Mouse (Mus musculus): ENCODE results near the gene Aqp5. TPM values are rescaled to one million over a fixed set of nuclear protein-coding genes. Genes with fewer than 3 reads are reported as not detected.
A peak's percentile ranks its signal among the peaks of the same experiment; 100 is the strongest.

Gene Aqp5
- polyA plus RNA-seq, 1 experiment from 2014 or later = 0.36 TPM

DNA sequence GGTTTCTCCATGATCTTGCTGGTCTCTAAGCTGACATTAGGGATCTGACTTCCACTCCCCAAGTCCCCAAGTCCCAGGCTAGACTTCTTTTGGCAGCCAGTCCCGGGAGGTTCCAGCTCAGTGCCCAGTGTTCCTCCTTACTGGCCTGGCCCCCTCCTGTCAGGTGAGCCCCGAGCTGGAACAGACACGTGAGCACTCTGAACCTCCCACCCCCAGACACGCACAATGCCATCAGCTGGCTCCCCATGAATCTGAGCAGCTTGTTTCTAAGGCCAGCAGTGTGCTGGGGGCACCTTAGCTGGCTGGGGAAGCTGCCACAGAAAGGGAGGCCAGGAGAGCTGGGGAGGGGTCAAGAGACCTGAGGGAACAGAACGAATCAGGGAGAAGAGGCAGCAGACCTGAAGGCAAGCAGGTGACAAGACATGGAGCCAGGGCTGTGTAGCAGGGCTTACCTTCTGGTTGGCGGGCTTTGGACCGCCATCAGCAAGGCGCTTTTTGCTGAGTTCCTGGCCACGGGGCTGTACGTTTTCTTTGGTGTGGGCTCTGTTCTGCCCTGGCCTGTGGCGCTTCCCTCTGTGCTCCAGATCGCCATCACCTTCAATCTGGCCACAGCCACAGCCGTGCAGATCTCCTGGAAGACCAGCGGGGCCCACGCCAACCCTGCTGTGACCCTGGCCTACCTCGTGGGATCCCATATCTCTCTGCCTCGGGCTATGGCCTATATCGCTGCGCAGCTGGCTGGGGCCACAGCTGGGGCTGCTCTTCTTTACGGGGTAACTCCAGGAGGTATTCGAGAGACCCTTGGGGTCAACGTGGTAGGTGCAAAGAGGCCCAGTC is 10.6 kb downstream of the Aqp5 start, which contains the start of gene Aqp6:
Gene Aqp6, plus strand, starts transcription at position 415 of the 837 bp plus-strand sequence.
- H3K4me2 ChIP-seq (replicated peaks; ENCODE audit: low read depth, low read length) = peak within 1 kb of the TSS; percentile 15; the same call in 1 of the 2 replicates
- 0 out of 2 replicates have a peak within 1 kb of the TSS, but pooled peaks have one; percentile 19 for H3K9ac ChIP-seq (ENCODE audit: low read depth, low read length)
- H3K4me1 ChIP-seq (replicated peaks; ENCODE audit: control insufficient read depth, insufficient read depth, low read length) = peaks cover 15% of the 10 kb centered on the region
- DNase-seq (ENCODE audit: low spot score) = peak; percentile 43
- 0 out of 2 replicates have a peak, but pooled peaks cover 4% of the 10 kb centered on the region for H3K27me3 ChIP-seq (ENCODE audit: control insufficient read depth, insufficient read depth, low read length)
- no peaks in the 10 kb centered on the region for H3K36me3 ChIP-seq (ENCODE audit: control insufficient read depth, insufficient read depth, low read length)
- ATAC-seq (ENCODE audit: low FRiP score) = peak; percentile 28; the same call in 1 of the 2 replicates
- H3K9me3 ChIP-seq (ENCODE audit: control insufficient read depth, low read length) = no peaks in the 10 kb centered on the region
- H3K27ac ChIP-seq (ENCODE audit: low read depth, low read length) = peak within 1 kb of the TSS; percentile 71
- no peak within 1 kb of the TSS for H3K4me3 ChIP-seq (ENCODE audit: low read depth, low read length)
- 48% methylated on average over 22 of the region's 22 CpGs for WGBS

DNA sequence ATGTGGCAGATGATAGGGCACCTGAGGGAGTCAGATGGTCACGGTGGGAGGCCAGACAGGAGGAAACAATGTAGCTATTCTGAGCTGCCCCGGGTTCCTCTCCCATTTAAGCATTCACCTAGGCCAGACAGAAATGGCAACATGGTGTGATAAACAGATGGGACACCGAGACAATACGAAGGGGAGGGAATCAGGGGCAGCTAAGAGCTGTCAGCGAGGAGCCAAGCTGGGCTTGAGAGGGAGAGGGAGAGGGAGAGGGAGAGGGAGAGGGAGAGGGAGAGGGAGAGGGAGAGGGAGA is 11.2 kb downstream of the Aqp5 start:
- ATAC-seq (ENCODE audit: low FRiP score) = 0 out of 2 replicates have a peak, but pooled peaks have one; percentile 16
- DNase-seq (ENCODE audit: low spot score) = no peak
- Histone ChIP-seq H3K4me1 (replicated peaks; ENCODE audit: control insufficient read depth, insufficient read depth, low read length) (peaks cover 18% of the 10 kb centered on the region), H3K27ac (ENCODE audit: low read depth, low read length) (peak overlapping the region; percentile 65; the same call in 1 of the 2 replicates), H3K9me3 (ENCODE audit: control insufficient read depth, low read length) (no peaks in the 10 kb centered on the region), H3K4me3 (ENCODE audit: low read depth, low read length) (no peak overlapping the region), H3K36me3 (ENCODE audit: control insufficient read depth, insufficient read depth, low read length) (no peaks in the 10 kb centered on the region), H3K4me2 (replicated peaks; ENCODE audit: low read depth, low read length) (no peak overlapping the region), H3K27me3 (ENCODE audit: control insufficient read depth, insufficient read depth, low read length) (0 out of 2 replicates have a peak, but pooled peaks cover 4% of the 10 kb centered on the region), H3K9ac (ENCODE audit: low read depth, low read length) (no peak overlapping the region)
- WGBS = 14% methylated on average over 5 of the region's 5 CpGs

DNA sequence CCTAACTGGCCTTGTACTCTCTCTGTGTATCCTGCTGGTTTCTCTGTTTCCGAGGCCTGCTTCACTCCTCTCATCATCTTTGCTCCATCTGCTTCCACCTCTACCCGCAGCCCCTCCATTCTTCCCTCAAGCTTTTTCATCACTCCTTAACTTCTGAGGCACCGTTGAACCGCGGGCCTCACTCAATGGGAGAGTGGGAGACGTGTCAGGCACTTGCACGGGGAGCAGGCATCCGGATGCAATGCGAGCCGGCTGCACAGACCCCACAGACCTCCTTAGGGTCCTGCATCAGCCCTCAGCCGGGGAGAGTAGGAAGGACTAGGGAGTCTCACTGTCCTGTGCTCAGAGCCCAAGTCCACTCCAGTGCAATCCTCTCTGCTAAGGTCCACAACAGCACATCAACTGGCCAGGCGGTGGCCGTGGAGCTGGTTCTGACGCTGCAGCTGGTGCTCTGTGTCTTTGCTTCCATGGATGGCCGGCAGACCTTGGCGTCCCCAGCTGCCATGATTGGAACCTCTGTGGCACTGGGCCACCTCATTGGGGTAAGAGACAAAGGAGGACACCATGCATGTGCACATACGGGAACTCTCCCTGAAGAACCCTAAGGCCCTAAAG is 11.7 kb downstream of the Aqp5 start:
- DNase-seq (ENCODE audit: low spot score) (peak; percentile 15), ATAC-seq (ENCODE audit: low FRiP score) (no peak)
- H3K36me3 ChIP-seq (ENCODE audit: control insufficient read depth, insufficient read depth, low read length) = no peaks in the 10 kb centered on the region
- peaks cover 21% of the 10 kb centered on the region for H3K4me1 ChIP-seq (replicated peaks; ENCODE audit: control insufficient read depth, insufficient read depth, low read length)
- H3K27me3 ChIP-seq (ENCODE audit: control insufficient read depth, insufficient read depth, low read length) = 0 out of 2 replicates have a peak, but pooled peaks cover 4% of the 10 kb centered on the region
- no peak overlapping the region for H3K4me3 ChIP-seq (ENCODE audit: low read depth, low read length)
- 62% methylated on average over 17 of the region's 17 CpGs for WGBS
- H3K9ac ChIP-seq (ENCODE audit: low read depth, low read length) = no peak overlapping the region
- H3K27ac ChIP-seq (ENCODE audit: low read depth, low read length) = peak overlapping the region; percentile 63
- no peaks in the 10 kb centered on the region for H3K9me3 ChIP-seq (ENCODE audit: control insufficient read depth, low read length)
- no peak overlapping the region for H3K4me2 ChIP-seq (replicated peaks; ENCODE audit: low read depth, low read length)

DNA sequence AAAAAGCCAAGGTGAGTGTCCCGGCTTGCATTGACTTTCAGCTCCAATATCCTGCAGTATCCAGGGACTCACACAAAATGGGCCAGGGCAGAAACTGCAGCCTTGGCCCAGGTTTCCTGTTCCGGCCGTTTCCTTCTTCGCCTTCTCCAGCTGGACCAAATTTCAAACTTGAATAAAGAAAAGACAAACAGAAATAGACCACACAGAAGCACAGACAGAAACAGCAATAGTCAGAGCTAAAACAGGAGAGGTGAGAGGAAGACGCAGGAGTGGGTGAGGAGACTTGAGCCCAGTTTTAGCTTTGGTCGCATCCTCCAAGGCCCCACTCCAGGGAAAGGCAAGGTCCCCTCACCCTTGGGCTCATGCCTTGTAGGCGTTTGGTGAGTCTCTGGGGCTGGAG is 12.6 kb downstream of the Aqp5 start:
- no peak for ATAC-seq (ENCODE audit: low FRiP score)
- Histone ChIP-seq H3K27me3 (ENCODE audit: control insufficient read depth, insufficient read depth, low read length) (no peaks in the 10 kb centered on the region), H3K9ac (ENCODE audit: low read depth, low read length) (no peak overlapping the region), H3K27ac (ENCODE audit: low read depth, low read length) (no peak overlapping the region), H3K4me3 (ENCODE audit: low read depth, low read length) (no peak overlapping the region), H3K4me2 (replicated peaks; ENCODE audit: low read depth, low read length) (no peak overlapping the region), H3K4me1 (replicated peaks; ENCODE audit: control insufficient read depth, insufficient read depth, low read length) (peaks cover 21% of the 10 kb centered on the region), H3K9me3 (ENCODE audit: control insufficient read depth, low read length) (no peaks in the 10 kb centered on the region), H3K36me3 (ENCODE audit: control insufficient read depth, insufficient read depth, low read length) (no peaks in the 10 kb centered on the region)
- DNase-seq (ENCODE audit: low spot score) = no peak
- WGBS = 79% methylated on average over 7 of the region's 7 CpGs

DNA sequence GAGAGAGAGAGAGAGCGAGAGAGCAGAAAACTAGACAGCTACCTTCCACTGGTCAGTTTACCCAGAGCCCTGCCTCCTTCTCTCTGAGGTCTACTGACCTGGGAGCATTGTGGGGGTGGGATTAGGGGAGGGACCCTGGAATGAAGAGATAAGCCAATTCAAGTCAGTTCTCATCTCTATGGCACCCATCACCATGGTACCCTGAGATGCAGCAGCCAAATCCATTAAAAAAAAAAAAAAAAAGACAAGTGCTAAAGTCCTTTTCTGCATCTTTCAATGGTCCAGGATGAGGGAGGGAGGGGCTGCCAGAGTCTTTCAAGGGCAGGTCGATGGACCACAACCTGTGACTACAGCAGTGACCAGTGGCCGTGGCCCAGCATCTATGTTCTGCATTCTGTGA is 15.0 kb downstream of the Aqp5 start:
- H3K4me2 ChIP-seq (replicated peaks; ENCODE audit: low read depth, low read length) = no peak overlapping the region
- no peak overlapping the region for H3K4me3 ChIP-seq (ENCODE audit: low read depth, low read length)
- H3K9ac ChIP-seq (ENCODE audit: low read depth, low read length) = no peak overlapping the region
- ATAC-seq (ENCODE audit: low FRiP score) (no peak), DNase-seq (ENCODE audit: low spot score) (no peak)
- WGBS = 65% methylated on average over 3 of the region's 3 CpGs
- H3K9me3 ChIP-seq (ENCODE audit: control insufficient read depth, low read length) = no peaks in the 10 kb centered on the region
- peaks cover 15% of the 10 kb centered on the region for H3K4me1 ChIP-seq (replicated peaks; ENCODE audit: control insufficient read depth, insufficient read depth, low read length)
- H3K27me3 ChIP-seq (ENCODE audit: control insufficient read depth, insufficient read depth, low read length) = no peaks in the 10 kb centered on the region
- no peak overlapping the region for H3K27ac ChIP-seq (ENCODE audit: low read depth, low read length)
- H3K36me3 ChIP-seq (ENCODE audit: control insufficient read depth, insufficient read depth, low read length) = no peaks in the 10 kb centered on the region

DNA sequence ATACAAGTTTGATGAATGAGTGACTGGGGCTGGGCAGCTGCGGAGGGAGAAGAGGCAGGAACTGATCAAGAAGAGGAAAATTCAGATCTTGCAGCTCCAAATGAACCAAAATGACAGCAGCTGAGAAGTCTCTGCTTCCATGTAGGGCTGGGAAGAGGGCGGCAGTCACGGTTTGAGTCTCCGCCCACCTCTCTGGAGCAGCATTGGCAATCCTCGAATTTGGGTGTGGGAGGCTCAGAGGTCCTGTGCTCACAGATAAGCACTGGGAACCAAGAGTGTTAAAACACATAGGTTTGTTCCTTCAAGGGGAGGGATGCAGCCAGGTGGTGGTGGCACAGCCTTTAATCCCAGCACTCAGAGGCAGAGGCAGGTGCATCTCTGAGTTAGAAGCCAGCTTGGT is 15.9 kb downstream of the Aqp5 start:
- Histone ChIP-seq H3K27me3 (ENCODE audit: control insufficient read depth, insufficient read depth, low read length) (no peaks in the 10 kb centered on the region), H3K4me3 (ENCODE audit: low read depth, low read length) (no peak overlapping the region), H3K4me2 (replicated peaks; ENCODE audit: low read depth, low read length) (no peak overlapping the region), H3K4me1 (replicated peaks; ENCODE audit: control insufficient read depth, insufficient read depth, low read length) (peaks cover 20% of the 10 kb centered on the region), H3K9me3 (ENCODE audit: control insufficient read depth, low read length) (no peaks in the 10 kb centered on the region), H3K9ac (ENCODE audit: low read depth, low read length) (no peak overlapping the region), H3K36me3 (ENCODE audit: control insufficient read depth, insufficient read depth, low read length) (no peaks in the 10 kb centered on the region), H3K27ac (ENCODE audit: low read depth, low read length) (no peak overlapping the region)
- DNase-seq (ENCODE audit: low spot score) (peak; percentile 17), ATAC-seq (ENCODE audit: low FRiP score) (no peak)
- WGBS = 35% methylated on average over 5 of the region's 5 CpGs

DNA sequence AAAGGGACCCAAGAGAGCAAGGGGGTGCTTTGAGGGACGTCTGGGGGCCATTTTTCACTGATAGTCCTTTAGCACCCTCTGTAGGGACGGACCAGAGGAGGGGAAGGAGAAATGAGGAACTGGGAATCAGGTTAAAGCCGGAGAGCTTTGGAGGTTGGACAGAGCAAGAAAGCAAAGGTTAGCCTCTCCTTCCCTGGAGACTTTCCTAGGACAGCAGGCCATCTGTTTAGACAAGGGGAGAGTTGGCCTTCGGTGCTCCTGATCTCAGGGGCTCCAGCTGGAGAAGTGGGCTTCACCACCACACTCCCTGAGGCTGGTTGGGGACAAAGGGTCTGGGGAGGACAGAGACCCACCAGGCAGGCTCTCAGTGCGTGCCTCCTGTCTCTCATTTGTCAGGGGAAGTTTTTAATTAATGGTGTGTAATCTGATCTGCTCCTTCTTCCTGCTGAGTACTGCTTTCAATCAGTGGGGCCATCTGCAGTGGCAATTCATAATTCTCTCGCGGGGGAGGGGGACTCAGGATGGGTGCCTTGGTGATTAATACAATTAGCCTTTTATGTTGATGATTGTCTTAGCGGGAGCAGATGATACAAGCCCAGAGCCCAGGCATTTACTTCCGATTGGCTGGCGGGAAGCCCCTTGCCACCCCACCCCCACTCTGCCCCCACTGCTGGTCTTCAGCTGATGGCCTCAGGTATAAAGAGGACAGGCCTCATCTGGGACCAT is 17.0 kb downstream of the Aqp5 start:
- Histone ChIP-seq H3K4me2 (replicated peaks; ENCODE audit: low read depth, low read length) (no peak overlapping the region), H3K4me3 (ENCODE audit: low read depth, low read length) (no peak overlapping the region), H3K27ac (ENCODE audit: low read depth, low read length) (peak overlapping the region; percentile 74), H3K9ac (ENCODE audit: low read depth, low read length) (no peak overlapping the region), H3K27me3 (ENCODE audit: control insufficient read depth, insufficient read depth, low read length) (no peaks in the 10 kb centered on the region), H3K4me1 (replicated peaks; ENCODE audit: control insufficient read depth, insufficient read depth, low read length) (peaks cover 17% of the 10 kb centered on the region), H3K9me3 (ENCODE audit: control insufficient read depth, low read length) (no peaks in the 10 kb centered on the region), H3K36me3 (ENCODE audit: control insufficient read depth, insufficient read depth, low read length) (no peaks in the 10 kb centered on the region)
- DNase-seq (ENCODE audit: low spot score) (peak; percentile 57), ATAC-seq (ENCODE audit: low FRiP score) (peak; percentile 90)
- 16% methylated on average over 10 of the region's 10 CpGs for WGBS

DNA sequence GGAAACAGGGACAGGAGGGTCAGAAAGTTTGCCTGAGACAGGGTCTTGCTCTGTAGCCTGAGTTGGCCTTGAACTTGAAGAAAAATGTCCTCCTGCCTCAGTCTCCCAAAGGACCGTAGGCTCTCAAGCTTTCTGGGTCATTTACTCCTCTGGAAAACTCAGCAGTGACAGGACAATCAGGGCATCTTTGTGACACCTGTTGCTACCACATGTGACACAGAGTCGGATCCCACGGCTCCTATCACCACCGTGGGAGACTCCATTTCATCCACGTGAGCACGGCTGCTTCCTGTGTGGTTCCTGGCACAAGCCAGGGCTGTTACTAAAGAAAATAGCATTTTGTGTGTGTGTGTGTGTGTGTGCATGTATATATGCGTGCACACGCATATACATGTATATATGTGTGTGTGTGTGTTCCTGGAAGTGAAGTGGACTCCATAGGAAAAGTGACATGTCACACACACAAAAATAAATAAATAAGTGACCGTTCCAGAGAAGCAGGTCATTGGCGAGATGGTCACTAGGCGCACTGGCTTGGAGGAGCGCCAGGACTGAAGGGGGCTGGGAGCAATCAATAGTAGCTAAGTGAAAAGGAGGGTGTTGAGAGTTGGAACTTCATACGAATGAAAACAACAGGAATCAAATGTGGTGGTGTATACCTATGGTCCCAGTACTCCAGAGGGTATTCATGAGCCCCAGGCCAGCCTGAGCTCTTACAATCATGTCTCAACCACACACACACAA is 18.0 kb downstream of the Aqp5 start:
- Histone ChIP-seq H3K36me3 (ENCODE audit: control insufficient read depth, insufficient read depth, low read length) (no peaks in the 10 kb centered on the region), H3K4me3 (ENCODE audit: low read depth, low read length) (no peak overlapping the region), H3K9me3 (ENCODE audit: control insufficient read depth, low read length) (no peaks in the 10 kb centered on the region), H3K27me3 (ENCODE audit: control insufficient read depth, insufficient read depth, low read length) (no peaks in the 10 kb centered on the region), H3K9ac (ENCODE audit: low read depth, low read length) (no peak overlapping the region), H3K27ac (ENCODE audit: low read depth, low read length) (no peak overlapping the region), H3K4me2 (replicated peaks; ENCODE audit: low read depth, low read length) (no peak overlapping the region), H3K4me1 (replicated peaks; ENCODE audit: control insufficient read depth, insufficient read depth, low read length) (peaks cover 15% of the 10 kb centered on the region)
- ATAC-seq (ENCODE audit: low FRiP score) = no peak
- no peak for DNase-seq (ENCODE audit: low spot score)
- 83% methylated on average over 13 of the region's 13 CpGs for whole genome bisulfite sequencing

Measured in hindbrain, embryonic 11.5 days (tissue).